Mouse (Mus musculus) liver, adult 2 months (tissue): Measurements from ENCODE around the gene Gnl2.

Experiments
- CTCF ChIP-seq: fragments of 200-500 bp; IDR thresholded peaks from 2 replicates; pipeline ENCODE4 v1.5.1; 2011; ENCODE audit warnings: low read depth, low read length, control low read depth
- POLR2A ChIP-seq: fragments of 200-500 bp; IDR thresholded peaks from 2 replicates; pipeline ENCODE4 v1.6.1; 2011; ENCODE audit warnings: low read length, control low read depth; ENCODE audit not compliant: insufficient read depth; ENCODE audit errors: extremely low read depth

DNA sequence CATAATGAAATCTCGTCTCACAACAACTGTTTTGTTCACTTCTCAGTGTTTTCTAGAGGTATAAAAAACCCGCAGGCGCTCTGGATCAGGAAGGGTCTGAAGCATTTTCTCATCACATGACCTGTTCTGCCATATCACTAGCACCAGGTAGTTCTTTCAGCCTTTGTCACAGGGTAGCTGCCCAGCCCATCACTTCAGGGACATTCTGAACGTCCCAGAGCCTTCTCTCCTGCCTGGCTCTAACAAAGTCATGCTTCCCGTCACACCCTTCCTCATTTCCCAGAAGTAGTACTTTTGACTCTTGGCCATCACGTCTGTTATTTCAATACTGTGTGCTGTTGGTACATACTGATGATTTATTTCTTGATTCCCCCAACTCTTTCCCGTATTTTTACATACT lies 28.1 kb downstream of the Gnl2 start:
- TF ChIP-seq POLR2A (no peak), CTCF (no peak)
